Mouse (Mus musculus) 3134 (cell line): Measurements from ENCODE around the gene Anp32a.
A peak's percentile ranks its signal among the peaks of the same experiment; 100 is the strongest.

ENCODE experiments used
- DNase-seq: peaks from one replicate; pipeline ENCODE4 v3.0.0-alpha.2; 2011; ENCODE audit warnings: low spot score; ENCODE audit not compliant: insufficient read length; ENCODE audit errors: extremely low read depth

The Anp32a gene

GRCm38 (mm10) chr9:62400531-62401170 is 59.6 kb downstream of the Anp32a start:
- DNase-seq = peak; percentile 74

GRCm38 (mm10) chr9:62401589-62401988 is 60.5 kb downstream of the Anp32a start:
- no peak for DNase-seq

- DNase-seq = no peak
Observed at GRCm38 (mm10) chr9:62406423-62407013, 65.4 kb downstream of the Anp32a start.

GRCm38 (mm10) chr9:62407357-62408146 is 66.5 kb downstream of the Anp32a start:
- DNase-seq = no peak

- no peak for DNase-seq
Observed at GRCm38 (mm10) chr9:62418742-62419141, 77.6 kb downstream of the Anp32a start.

GRCm38 (mm10) chr9:62420261-62420917 is 79.3 kb downstream of the Anp32a start:
- DNase-seq = no peak

- DNase-seq = no peak
Observed at GRCm38 (mm10) chr9:62421027-62421426, 79.9 kb downstream of the Anp32a start.

GRCm38 (mm10) chr9:62421911-62422310 is 80.8 kb downstream of the Anp32a start:
- no peak for DNase-seq

GRCm38 (mm10) chr9:62422926-62423325 is 81.8 kb downstream of the Anp32a start:
- no peak for DNase-seq

- no peak for DNase-seq
Observed at GRCm38 (mm10) chr9:62423871-62424270, 82.8 kb downstream of the Anp32a start.

GRCm38 (mm10) chr9:62425265-62425664 is 84.2 kb downstream of the Anp32a start:
- no peak for DNase-seq

- DNase-seq = no peak
Observed at GRCm38 (mm10) chr9:62426021-62426420, 84.9 kb downstream of the Anp32a start.

GRCm38 (mm10) chr9:62426531-62426930 is 85.4 kb downstream of the Anp32a start:
- no peak for DNase-seq

GRCm38 (mm10) chr9:62427010-62427409 is 85.9 kb downstream of the Anp32a start:
- peak; percentile 41 for DNase-seq
